Mouse (Mus musculus) heart, adult 2 months (tissue): ENCODE measurements around the gene Srrm4.

Experiments used
- CTCF ChIP-seq: fragments of 200-600 bp; IDR thresholded peaks from 2 replicates; pipeline ENCODE4 v1.8.1; 2022; ENCODE audit warnings: antibody characterized with exemption, mild to moderate bottlenecking, moderate library complexity
- EP300 ChIP-seq: fragments of 200-500 bp; IDR thresholded peaks from 2 replicates; pipeline ENCODE4 v1.6.1; 2011; ENCODE audit warnings: low read depth, low read length, control low read depth; ENCODE audit not compliant: insufficient read depth
- POLR2A ChIP-seq: fragments of 200-500 bp; IDR thresholded peaks from 2 replicates; pipeline ENCODE4 v1.6.1; 2011; ENCODE audit warnings: mild to moderate bottlenecking, low read depth, low read length, control low read depth; ENCODE audit not compliant: insufficient read depth

- TF ChIP-seq CTCF (no peak), POLR2A (no peak), EP300 (no peak)
Observed at GRCm38 (mm10) chr5:116425273-116425672, 166.3 kb downstream of the Srrm4 start.
